27 mouse cellular contexts compared by ENCODE assay signal in the genomic region with DNA sequence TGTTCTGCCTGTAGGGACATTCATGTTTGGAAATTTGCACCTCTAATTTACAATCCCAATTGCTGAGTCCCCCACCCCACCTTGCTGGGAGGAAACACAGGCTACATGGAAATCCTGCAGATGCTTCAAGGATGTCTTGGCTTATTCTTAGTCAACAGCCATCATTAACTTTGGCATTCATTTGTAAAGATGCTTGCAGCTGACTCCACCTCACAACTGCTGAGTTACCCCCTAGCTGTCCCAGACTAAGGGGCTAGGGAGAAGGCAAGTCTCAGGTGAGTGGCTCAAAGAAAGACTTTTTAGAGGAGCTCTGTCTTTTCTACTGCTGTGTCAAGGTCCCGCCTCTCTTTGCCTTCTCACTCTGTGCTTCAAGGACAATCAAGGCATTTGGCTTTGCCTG.
"Had no signal": no experiment of that assay in that cellular context is flagged by ENCODE, and none has a peak within 500 bp of the region (broad histone marks: within the 10 kb centered on the region; RNA-seq: fewer than 3 reads in every experiment).

No protein-coding gene starts in this region.

- H3K4me3 ChIP-seq: gastrocnemius, adult 2 months; heart, embryonic 13.5 days; heart, embryonic 15.5 days; hindbrain, embryonic 13.5 days; hindbrain, embryonic 15.5 days; kidney, embryonic 15.5 days; limb, embryonic 13.5 days; limb, embryonic 15.5 days; liver, embryonic 12.5 days had no signal

- H3K4me1 ChIP-seq: heart, embryonic 13.5 days; heart, embryonic 15.5 days; kidney, embryonic 15.5 days; limb, embryonic 13.5 days; limb, embryonic 15.5 days; liver, embryonic 12.5 days had no signal

- DNase-seq: gastrocnemius, adult 2 months; gastrocnemius, postnatal 10 days; gastrocnemius, postnatal 25 days; heart, adult 18-20 months; heart, postnatal 14 days; heart, postnatal 36 days; kidney, adult 11 months; kidney, adult 2 months; kidney, adult 9 months; kidney, postnatal 14 days; kidney, postnatal 36 days; layer of hippocampus, adult 9-11 months; layer of hippocampus, postnatal 36 days; left cerebral cortex, postnatal 4 days had no signal

- H3K9me3 ChIP-seq: heart, embryonic 13.5 days; heart, embryonic 15.5 days; hindbrain, embryonic 13.5 days; hindbrain, embryonic 15.5 days; kidney, embryonic 15.5 days; limb, embryonic 13.5 days; limb, embryonic 15.5 days; liver, embryonic 12.5 days had no signal

- H3K27ac ChIP-seq: gastrocnemius, adult 2 months; heart, embryonic 13.5 days; heart, embryonic 15.5 days; hindbrain, embryonic 13.5 days; hindbrain, embryonic 15.5 days; hindbrain, postnatal 0 days; kidney, embryonic 15.5 days; kidney, postnatal 0 days; limb, embryonic 13.5 days; limb, embryonic 15.5 days; liver, embryonic 12.5 days; liver, embryonic 14.5 days had no signal

- H3K9ac ChIP-seq: heart, embryonic 13.5 days; heart, embryonic 15.5 days; hindbrain, embryonic 13.5 days; hindbrain, embryonic 15.5 days; kidney, embryonic 15.5 days; limb, embryonic 13.5 days; limb, embryonic 15.5 days; liver, embryonic 12.5 days; liver, embryonic 14.5 days had no signal

- H3K27me3 ChIP-seq: heart, embryonic 13.5 days; heart, embryonic 15.5 days; hindbrain, embryonic 13.5 days; hindbrain, embryonic 15.5 days; kidney, embryonic 15.5 days; limb, embryonic 13.5 days; limb, embryonic 15.5 days; liver, embryonic 12.5 days had no signal

- ATAC-seq: hindbrain, postnatal 0 days; intestine, embryonic 16.5 days; liver, embryonic 12.5 days had no signal

- H3K4me2 ChIP-seq: heart, embryonic 11.5 days; heart, embryonic 13.5 days; heart, embryonic 15.5 days; hindbrain, embryonic 13.5 days; hindbrain, embryonic 15.5 days; kidney, embryonic 15.5 days; limb, embryonic 13.5 days; limb, embryonic 15.5 days; liver, embryonic 12.5 days had no signal

- H3K36me3 ChIP-seq: heart, embryonic 13.5 days; heart, embryonic 15.5 days; hindbrain, embryonic 13.5 days; hindbrain, embryonic 15.5 days; kidney, embryonic 15.5 days; limb, embryonic 13.5 days; limb, embryonic 15.5 days; liver, embryonic 12.5 days had no signal
